Mouse (Mus musculus) intestine, embryonic 14.5 days (tissue): ENCODE results near the gene Gm44579. TPM values are rescaled to one million over a fixed set of nuclear protein-coding genes. Genes with fewer than 3 reads are reported as not detected.

Experiments
- ATAC-seq: fragments of 200-750 bp; cut with Nextera tagmentation; replicated peaks from 2 replicates; pipeline ENCODE4 v1.8.0; 2017; ENCODE audit warnings: low read depth, moderate number of reproducible peaks, moderate TSS enrichment, moderate library complexity; ENCODE audit not compliant: low FRiP score, low TSS enrichment
- DNase-seq: peaks from one replicate; pipeline ENCODE4 v3.0.0-alpha.2; 2018; ENCODE audit warnings: low spot score
- H3K27ac ChIP-seq: fragments of 300-500 bp; sonication (generic); 2 replicates; pipeline ENCODE4 v1.5.1; 2014; ENCODE audit warnings: low read depth, mild to moderate bottlenecking, control low read depth
- H3K27me3 ChIP-seq: fragments of 300-500 bp; sonication (generic); replicated peaks from 2 replicates; pipeline ENCODE4 v1.6.1; 2014; ENCODE audit warnings: low read length, control low read depth; ENCODE audit not compliant: control insufficient read depth, insufficient read depth
- H3K36me3 ChIP-seq: fragments of 300-500 bp; sonication (generic); 2 replicates; pipeline ENCODE4 v1.6.1; 2014; ENCODE audit warnings: low read length, control low read depth; ENCODE audit not compliant: control insufficient read depth, insufficient read depth
- H3K4me1 ChIP-seq: fragments of 300-500 bp; sonication (generic); replicated peaks from 2 replicates; pipeline ENCODE4 v1.6.1; 2014; ENCODE audit warnings: low read length, control low read depth, mixed read lengths; ENCODE audit not compliant: control insufficient read depth, insufficient read depth
- H3K4me2 ChIP-seq: fragments of 300-500 bp; sonication (generic); 2 replicates; pipeline ENCODE4 v1.6.1; 2014; ENCODE audit warnings: low read length
- H3K4me3 ChIP-seq: fragments of 300-500 bp; sonication (generic); 2 replicates; pipeline ENCODE4 v1.5.1; 2014; ENCODE audit warnings: low read depth, low read length, control low read depth, mixed read lengths
- H3K9ac ChIP-seq: fragments of 300-500 bp; sonication (generic); 2 replicates; pipeline ENCODE4 v1.6.1; 2014; ENCODE audit warnings: mild to moderate bottlenecking, low read length
- H3K9me3 ChIP-seq: fragments of 300-500 bp; sonication (generic); 2 replicates; pipeline ENCODE4 v1.6.1; 2016; ENCODE audit warnings: low read length, control low read depth; ENCODE audit not compliant: control insufficient read depth
- WGBS: fragments of 180-500 bp; shearing (Covaris S2); extraction: QIAGEN DNeasy Blood & Tissue Kit; methylation state at CpG from one replicate; pipeline ENCODE4 v1.1.7; 2014; 5-methylcytosine and 5-hydroxymethylcytosine counted together
- polyA plus RNA-seq: library from polyadenylated mRNA; unstranded; fragments of >200 nt; fragmentation: Nextera tagmentation; extraction: Ambion mirVana; gene quantifications from 2 replicates; pipeline ENCODE4 v1.2.1, GENCODE M21; 2014

Gm44579 gene
- polyA plus RNA-seq = not detected in 2 replicates

- no peaks in the 10 kb centered on the region for H3K9me3 ChIP-seq
- ATAC-seq (no peak), DNase-seq (no peak)
- H3K27me3 ChIP-seq = no peaks in the 10 kb centered on the region
- WGBS = 70% methylated on average over 4 of the region's 4 CpGs
- H3K4me2 ChIP-seq = no peak within 1 kb of the TSS
- no peaks in the 10 kb centered on the region for H3K36me3 ChIP-seq
- no peaks in the 10 kb centered on the region for H3K4me1 ChIP-seq
- H3K9ac ChIP-seq = no peak within 1 kb of the TSS
- no peak within 1 kb of the TSS for H3K27ac ChIP-seq
- no peak within 1 kb of the TSS for H3K4me3 ChIP-seq
Measured at GRCm38 (mm10) chr15:98220877-98221276, at the start of gene Gm44579, which contains the start of gene Olfr287. TSS of gene Gm44579 (minus strand) at chr15:98220977. TSS of gene Olfr287 (minus strand) at chr15:98221056.

GRCm38 (mm10) chr15:98257776-98258175 lies 37.0 kb upstream of the Gm44579 start:
- no peak overlapping the region for H3K4me2 ChIP-seq
- H3K4me1 ChIP-seq = no peaks in the 10 kb centered on the region
- H3K9ac ChIP-seq = no peak overlapping the region
- no peak overlapping the region for H3K27ac ChIP-seq
- no peaks in the 10 kb centered on the region for H3K27me3 ChIP-seq
- H3K4me3 ChIP-seq = no peak overlapping the region
- ATAC-seq (no peak), DNase-seq (no peak)
- 81% methylated on average over 7 of the region's 7 CpGs for WGBS
- no peaks in the 10 kb centered on the region for H3K9me3 ChIP-seq
- H3K36me3 ChIP-seq = no peaks in the 10 kb centered on the region

DNA sequence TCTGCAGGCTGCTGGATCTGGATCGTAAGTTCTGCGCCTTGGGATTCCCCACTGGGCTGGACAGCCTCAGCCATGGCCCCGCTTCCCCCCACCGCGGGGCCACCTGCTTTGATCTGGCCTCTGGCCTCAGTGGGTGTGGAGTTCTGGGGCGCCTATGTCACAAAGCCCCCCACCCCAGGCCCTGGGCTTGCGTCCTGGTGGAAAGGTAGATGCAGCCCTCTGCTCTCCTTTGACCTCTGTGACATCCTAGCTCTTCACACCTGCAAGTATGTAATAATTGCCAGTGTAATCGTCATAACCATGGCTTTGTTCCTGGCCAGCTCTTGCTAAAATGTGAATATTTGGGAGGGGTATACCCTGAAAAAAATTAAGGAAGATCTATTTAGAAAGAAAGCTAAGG lies 36.4 kb upstream of the Gm44579 start, which contains the start of gene H1fnt:
Gene H1fnt (minus strand): TSS at position 101 of the 400 bp plus-strand sequence.
- no peaks in the 10 kb centered on the region for H3K36me3 ChIP-seq
- WGBS = 79% methylated on average over 8 of the region's 8 CpGs
- no peak within 1 kb of the TSS for H3K4me2 ChIP-seq
- H3K27me3 ChIP-seq = no peaks in the 10 kb centered on the region
- ATAC-seq (no peak), DNase-seq (no peak)
- H3K9me3 ChIP-seq = no peaks in the 10 kb centered on the region
- H3K27ac ChIP-seq = no peak within 1 kb of the TSS
- H3K4me1 ChIP-seq = no peaks in the 10 kb centered on the region
- H3K9ac ChIP-seq = no peak within 1 kb of the TSS
- H3K4me3 ChIP-seq = no peak within 1 kb of the TSS

DNA sequence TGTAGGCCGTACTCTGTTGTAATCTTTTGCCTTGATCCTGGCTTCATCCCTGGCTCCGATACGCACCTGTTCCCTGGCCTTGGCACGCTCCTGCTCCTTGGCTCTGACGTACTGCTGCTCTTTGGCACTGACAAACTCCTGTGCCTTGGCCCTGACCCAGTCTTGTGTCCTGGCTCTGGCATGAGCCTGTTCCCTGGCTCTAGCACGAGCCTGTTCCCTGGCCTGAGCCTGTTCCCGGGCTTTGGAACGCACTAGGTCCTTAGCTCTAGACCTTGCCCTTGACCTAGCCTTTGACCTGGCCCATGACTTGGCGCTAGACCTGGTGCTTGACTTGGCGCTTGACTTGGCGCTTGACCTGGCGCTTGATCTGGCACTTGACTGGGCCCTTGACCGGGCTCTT lies 35.5 kb upstream of the Gm44579 start:
- no peak overlapping the region for H3K4me2 ChIP-seq
- H3K27me3 ChIP-seq = no peaks in the 10 kb centered on the region

DNA sequence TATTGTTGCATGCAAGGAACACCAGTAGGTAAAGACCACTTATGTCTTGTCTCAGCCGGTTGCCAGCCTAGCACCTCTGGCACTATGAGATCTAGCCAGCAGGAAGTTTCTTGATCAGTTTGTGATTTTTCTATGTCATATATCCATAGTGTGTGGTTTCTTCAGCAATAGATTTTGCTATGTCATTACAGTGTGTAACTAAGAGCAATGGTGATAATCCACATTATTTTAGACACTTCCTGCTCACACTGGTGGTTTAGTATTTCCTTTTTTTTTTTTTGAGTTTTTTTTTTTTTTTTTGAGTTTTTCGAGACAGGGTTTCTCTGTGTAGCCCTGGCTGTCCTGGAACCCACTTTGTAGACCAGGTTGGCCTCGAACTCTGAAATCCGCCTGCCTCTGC lies 14.7 kb upstream of the Gm44579 start:
- Histone ChIP-seq H3K4me2 (no peak overlapping the region), H3K9me3 (no peaks in the 10 kb centered on the region), H3K9ac (no peak overlapping the region), H3K4me1 (no peaks in the 10 kb centered on the region), H3K4me3 (no peak overlapping the region), H3K36me3 (no peaks in the 10 kb centered on the region), H3K27ac (no peak overlapping the region), H3K27me3 (no peaks in the 10 kb centered on the region)
- no peak for DNase-seq
- ATAC-seq = no peak
- WGBS = 94% methylated on average over 4 of the region's 4 CpGs

More for the DNA sequence above, 35.5 kb upstream of the Gm44579 start:
- Histone ChIP-seq H3K4me1 (no peaks in the 10 kb centered on the region), H3K27ac (no peak overlapping the region), H3K36me3 (no peaks in the 10 kb centered on the region), H3K9me3 (no peaks in the 10 kb centered on the region), H3K9ac (no peak overlapping the region), H3K4me3 (no peak overlapping the region)
- ATAC-seq = no peak
- DNase-seq = no peak
- WGBS = 95% methylated on average over 13 of the region's 13 CpGs

DNA sequence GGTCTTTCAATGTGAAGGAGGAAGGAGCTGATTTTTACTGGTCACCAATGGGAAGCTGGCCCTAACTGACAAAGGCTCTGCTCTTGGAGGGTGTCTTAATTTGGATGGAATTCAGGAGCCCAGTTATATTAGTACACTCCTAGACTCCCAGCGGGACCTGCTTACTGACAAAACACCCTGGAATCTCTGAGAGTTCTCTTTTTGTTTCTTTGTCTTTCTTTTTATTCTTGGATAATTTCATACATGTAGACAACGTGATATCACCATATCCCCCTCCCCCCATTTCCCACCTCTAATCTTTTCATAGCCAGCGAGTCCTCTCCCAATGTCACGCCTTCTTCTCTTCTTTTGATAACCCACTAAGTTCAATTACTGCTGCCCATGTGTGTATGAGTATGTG lies 13.6 kb upstream of the Gm44579 start, which contains the start of gene Olfr286:
Gene Olfr286 (minus strand): TSS at position 101 of the 400 bp plus-strand sequence.
- Histone ChIP-seq H3K27ac (no peak within 1 kb of the TSS), H3K36me3 (no peaks in the 10 kb centered on the region), H3K9ac (no peak within 1 kb of the TSS), H3K4me3 (no peak within 1 kb of the TSS), H3K4me2 (no peak within 1 kb of the TSS), H3K4me1 (no peaks in the 10 kb centered on the region), H3K9me3 (no peaks in the 10 kb centered on the region), H3K27me3 (no peaks in the 10 kb centered on the region)
- DNase-seq = no peak
- ATAC-seq = no peak
- 91% methylated on average over 4 of the region's 4 CpGs for WGBS

DNA sequence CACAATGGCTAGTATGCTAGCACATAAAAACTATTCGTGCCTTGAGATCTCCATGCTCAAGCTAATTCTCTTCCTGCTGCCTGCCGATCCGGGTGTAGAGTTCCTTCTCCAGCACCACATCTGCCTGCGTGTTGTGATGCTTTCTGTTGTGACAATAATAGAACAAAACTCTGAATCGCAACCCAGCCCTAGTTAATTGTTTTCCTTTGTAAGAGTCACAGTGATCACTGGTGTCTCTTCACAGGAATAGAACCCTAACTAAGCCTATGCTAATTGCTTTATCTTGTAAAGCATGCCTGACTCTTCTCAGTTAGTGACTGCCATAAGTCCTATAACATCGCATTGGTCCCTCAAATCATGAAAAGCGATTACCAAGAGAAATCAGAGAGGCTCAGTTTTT lies 5.3 kb upstream of the Gm44579 start:
- Histone ChIP-seq H3K9ac (no peak overlapping the region), H3K4me3 (no peak overlapping the region), H3K27me3 (no peaks in the 10 kb centered on the region), H3K27ac (no peak overlapping the region), H3K36me3 (no peaks in the 10 kb centered on the region), H3K4me2 (no peak overlapping the region), H3K9me3 (no peaks in the 10 kb centered on the region), H3K4me1 (no peaks in the 10 kb centered on the region)
- WGBS = 79% methylated on average over 7 of the region's 7 CpGs
- ATAC-seq = no peak
- no peak for DNase-seq

DNA sequence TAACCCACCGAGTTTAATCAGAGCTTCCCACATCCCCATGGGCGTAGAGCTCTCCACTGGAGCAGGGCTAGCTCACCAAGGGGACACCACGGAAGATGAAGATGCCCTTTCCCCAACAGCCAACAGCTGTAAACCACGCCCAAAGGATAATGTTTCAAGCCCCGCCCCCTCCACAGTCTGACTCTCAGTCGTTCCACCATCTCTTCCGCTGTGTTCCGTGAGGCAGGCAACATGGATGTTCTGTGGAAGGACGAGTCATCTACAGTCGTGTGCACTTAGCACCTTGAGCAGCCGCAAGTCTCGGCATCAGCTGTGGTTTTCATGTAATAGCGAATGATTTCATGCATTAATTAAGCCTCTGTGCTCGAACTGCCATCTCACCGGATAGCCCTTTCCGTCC lies 4.8 kb upstream of the Gm44579 start:
- no peaks in the 10 kb centered on the region for H3K9me3 ChIP-seq
- no peak for DNase-seq
- H3K4me3 ChIP-seq = no peak overlapping the region
- H3K27ac ChIP-seq = no peak overlapping the region
- ATAC-seq = no peak
- no peaks in the 10 kb centered on the region for H3K36me3 ChIP-seq
- no peak overlapping the region for H3K4me2 ChIP-seq
- no peaks in the 10 kb centered on the region for H3K27me3 ChIP-seq
- H3K4me1 ChIP-seq = no peaks in the 10 kb centered on the region
- 38% methylated on average over 16 of the region's 16 CpGs for WGBS
- H3K9ac ChIP-seq = no peak overlapping the region

- Histone ChIP-seq H3K9ac (no peak overlapping the region), H3K9me3 (no peaks in the 10 kb centered on the region), H3K4me2 (no peak overlapping the region), H3K4me3 (no peak overlapping the region), H3K4me1 (no peaks in the 10 kb centered on the region), H3K27ac (no peak overlapping the region), H3K36me3 (no peaks in the 10 kb centered on the region), H3K27me3 (no peaks in the 10 kb centered on the region)
- DNase-seq (no peak), ATAC-seq (no peak)
Measured at GRCm38 (mm10) chr15:98222377-98222776, 1.6 kb upstream of the Gm44579 start.
